Mouse (Mus musculus) cortical plate, adult 2 months (tissue): Measurements from ENCODE around the gene Man1c1.

Experiments
- CTCF ChIP-seq: fragments of 200-500 bp; IDR thresholded peaks from 2 replicates; pipeline ENCODE4 v1.5.1; 2011; ENCODE audit warnings: mild to moderate bottlenecking, control low read depth, low read length; ENCODE audit not compliant: insufficient read depth; ENCODE audit errors: extremely low read depth
- POLR2A ChIP-seq: fragments of 200-500 bp; IDR thresholded peaks from 2 replicates; pipeline ENCODE4 v1.6.1; 2011; ENCODE audit warnings: mild to moderate bottlenecking, low read length, control low read depth; ENCODE audit not compliant: insufficient read depth; ENCODE audit errors: extremely low read depth

DNA sequence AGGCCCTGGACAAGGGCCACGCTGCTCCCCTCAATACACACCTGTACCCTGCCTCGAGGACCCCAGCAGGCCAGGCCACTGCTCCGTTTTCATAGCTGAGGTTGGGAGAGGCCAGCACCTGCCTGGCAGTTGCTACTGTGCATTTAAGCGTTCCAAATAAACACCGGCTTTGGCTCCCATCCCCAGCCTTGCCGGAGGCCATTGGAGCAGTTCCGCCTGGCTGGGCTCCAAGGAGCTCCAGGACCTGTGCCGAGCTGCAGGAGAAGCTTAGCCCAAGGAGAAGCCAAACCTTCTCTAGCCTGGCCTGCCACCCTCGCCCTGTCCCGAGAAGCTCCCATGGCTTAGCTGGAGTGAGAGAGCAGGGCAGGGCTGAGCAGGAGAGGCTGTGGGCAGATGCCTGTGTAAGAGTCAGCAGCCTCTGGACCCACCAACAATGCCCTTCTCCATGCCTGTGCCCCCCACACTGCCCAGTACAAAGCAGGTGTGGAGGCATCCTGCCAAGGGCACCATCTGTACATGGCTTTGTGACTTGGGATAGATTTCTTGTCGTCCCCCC, 112.5 kb downstream of the Man1c1 start:
- TF ChIP-seq POLR2A (no peak), CTCF (no peak)
